Mouse (Mus musculus) MEL (cell line): ENCODE measurements around the gene Pcdh9.

ENCODE experiments used
- CTCF ChIP-seq, 3 experiments: IDR thresholded peaks in 2 of 3; conservative IDR thresholded peaks in 1 of 3; 2 replicates each; pipeline ENCODE4 v1.5.1; 2011 to 2012; ENCODE audit warnings: low read length in 3 of 3, low read depth in 2 of 3, mild to moderate bottlenecking in 2 of 3, improper control_type of control experiment in 1 of 3, inconsistent platforms in 1 of 3, mixed read lengths in 1 of 3, moderate library complexity in 1 of 3; ENCODE audit not compliant: control insufficient read depth in 1 of 3, insufficient read depth in 1 of 3, poor library complexity in 1 of 3, severe bottlenecking in 1 of 3
- ELF1 ChIP-seq: IDR thresholded peaks from 2 replicates; pipeline ENCODE4 v1.6.1; 2014; ENCODE audit warnings: low read depth, mild to moderate bottlenecking, inconsistent platforms, low read length, improper control_type of control experiment, moderate library complexity

- TF ChIP-seq ELF1 (no peak), CTCF (IDR thresholded peaks at IDR 0.05 in 2 of 3, conservative IDR thresholded peaks at IDR 0.05 in 1 of 3; ENCODE audit: control insufficient read depth in 1 of 3, insufficient read depth in 1 of 3, low read depth in 2 of 3, low read length in 3 of 3, poor library complexity in 1 of 3, severe bottlenecking in 1 of 3) (peak in 2 of 3 experiments; percentile 8 to 56; a peak in 2 of 6 replicates)
Measured at GRCm38 (mm10) chr14:93317393-93317792, 573.1 kb downstream of the Pcdh9 start.
